Mouse (Mus musculus): Measurements from ENCODE around the gene Rmnd5b.

DNA sequence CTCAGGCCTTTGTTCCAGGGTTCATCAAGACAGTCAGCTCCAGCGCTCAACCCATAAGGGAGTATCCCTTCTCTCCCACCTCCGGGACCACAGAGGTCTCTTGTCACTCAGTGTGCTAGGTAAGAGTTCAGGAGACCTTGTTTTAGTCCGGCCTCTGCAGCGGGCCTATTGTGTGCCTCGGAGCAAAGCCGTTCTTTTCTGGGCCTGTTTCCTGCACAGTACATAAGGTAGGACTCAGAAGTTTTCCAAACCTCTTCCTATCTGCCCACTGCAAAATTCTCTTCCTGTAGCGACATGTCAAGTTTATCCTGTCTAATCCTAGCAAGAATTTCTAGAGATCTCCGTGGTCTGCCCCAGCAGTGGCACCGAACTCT, 51.7 kb downstream of the Rmnd5b start:
- TF ChIP-seq POLR2A (IDR thresholded peaks at IDR 0.05; ENCODE audit: insufficient read length, low read depth) (no peak), USF1 (IDR thresholded peaks at IDR 0.05; ENCODE audit: low read depth) (no peak), TCF12 (IDR thresholded peaks at IDR 0.05; ENCODE audit: insufficient read depth, poor library complexity, severe bottlenecking) (no peak), MAX (IDR thresholded peaks at IDR 0.05; ENCODE audit: low read depth) (no peak)
